26 mouse cellular contexts compared by ENCODE assay signal in the genomic region with DNA sequence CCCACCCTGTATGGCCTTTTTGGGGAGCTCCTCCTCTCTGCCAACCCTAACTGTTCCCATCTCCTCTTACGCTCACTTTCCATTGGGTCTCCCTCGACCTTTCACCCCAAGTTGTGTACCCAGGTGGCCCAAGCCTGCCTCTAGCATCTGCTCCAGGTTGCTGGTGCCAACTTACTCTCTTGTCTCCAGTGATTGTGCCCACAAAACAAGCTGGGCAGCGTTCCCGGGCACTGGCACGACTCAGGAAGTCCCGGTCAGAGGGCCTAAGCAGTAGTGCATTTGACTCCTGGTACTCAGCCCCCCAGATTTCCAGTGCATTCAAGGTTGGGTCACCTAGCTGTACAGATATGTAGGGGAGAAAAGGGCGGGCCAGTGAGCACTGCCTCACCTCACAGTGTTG. TPM values are rescaled to one million over a fixed set of nuclear protein-coding genes. Genes with fewer than 3 reads are reported as not detected.
DNase-seq lines count a peak whose midpoint lies in the region; ATAC-seq and TF ChIP-seq lines count a peak whose summit lies in the region.
"Had no signal": no experiment of that assay in that cellular context is flagged by ENCODE, and none has a peak within 500 bp of the region (broad histone marks: within the 10 kb centered on the region; RNA-seq: fewer than 3 reads in every experiment).

No protein-coding gene starts in this region.

- TF ChIP-seq CTCF in stomach, postnatal 0 days (IDR thresholded peaks at IDR 0.05; ENCODE audit: low read depth) = no peak

- TF ChIP-seq EP300 in stomach, postnatal 0 days (optimal IDR thresholded peaks at IDR 0.05) = no peak

- H3K27me3 ChIP-seq in stomach, postnatal 0 days (ENCODE audit: control insufficient read depth, insufficient read depth, low read length) = no peaks in the 10 kb centered on the region
- H3K27me3 ChIP-seq: embryonic facial prominence, embryonic 15.5 days; forebrain, embryonic 15.5 days; heart, embryonic 13.5 days; hindbrain, embryonic 12.5 days; limb, embryonic 12.5 days had no signal

- no peak overlapping the region for H3K4me2 ChIP-seq in stomach, postnatal 0 days (replicated peaks; ENCODE audit: low read depth)
- H3K4me2 ChIP-seq: embryonic facial prominence, embryonic 15.5 days; forebrain, embryonic 15.5 days; heart, embryonic 13.5 days; hindbrain, embryonic 12.5 days; limb, embryonic 12.5 days; liver, embryonic 11.5 days had no signal

- peaks cover 33% of the 10 kb centered on the region for H3K36me3 ChIP-seq in stomach, postnatal 0 days (ENCODE audit: control insufficient read depth, insufficient read depth, low read length)

- no peak for ATAC-seq in cerebellum, adult (ENCODE audit: insufficient number of reproducible peaks, low FRiP score, low TSS enrichment)
- no peak for ATAC-seq in erythroblast, adult 5-6 weeks (replicated peaks; ENCODE audit: low FRiP score, poor library complexity, severe bottlenecking)
- ATAC-seq in stomach, postnatal 0 days (ENCODE audit: low FRiP score, low TSS enrichment) = no peak
- ATAC-seq: forebrain, embryonic 15.5 days; liver, postnatal 0 days; lung, postnatal 0 days had no signal

- no peak overlapping the region for H3K27ac ChIP-seq in stomach, postnatal 0 days (replicated peaks)
- H3K27ac ChIP-seq: embryonic facial prominence, embryonic 15.5 days; forebrain, embryonic 15.5 days; heart, embryonic 13.5 days; hindbrain, embryonic 12.5 days; kidney, postnatal 0 days; left cerebral cortex, adult 2 months; limb, embryonic 12.5 days; macrophage had no signal

- no peaks in the 10 kb centered on the region for H3K4me1 ChIP-seq in stomach, postnatal 0 days (replicated peaks; ENCODE audit: control insufficient read depth, insufficient read depth)
- H3K4me1 ChIP-seq: embryonic facial prominence, embryonic 15.5 days; forebrain, embryonic 15.5 days; heart, embryonic 13.5 days; hindbrain, embryonic 12.5 days; limb, embryonic 12.5 days had no signal

- DNase-seq in cerebellum, adult 11 months = peak; percentile 62
- DNase-seq in brain, adult 2 months (ENCODE audit: low read depth, low spot score) = peak; percentile 76
- DNase-seq in cerebellum, adult 18-20 months = peak; percentile 64 to 71
- DNase-seq in cerebellum, postnatal 14 days = peak; percentile 82 to 89
- DNase-seq in stomach, postnatal 0 days (ENCODE audit: low spot score) = no peak
- DNase-seq: adrenal gland, adult 2 months; gastrocnemius, postnatal 14 days; heart, adult 18-20 months; heart, postnatal 14 days; kidney, adult 18-20 months; layer of hippocampus, adult 9-11 months; liver, postnatal 0 days; thymus, adult 2 months had no signal

- H3K4me3 ChIP-seq in stomach, postnatal 0 days (ENCODE audit: low read depth, low read length) = no peak overlapping the region
- H3K4me3 ChIP-seq: embryonic facial prominence, embryonic 15.5 days; forebrain, embryonic 15.5 days; heart, embryonic 13.5 days; hindbrain, embryonic 12.5 days; left cerebral cortex, adult 2 months; limb, embryonic 12.5 days had no signal

- no peak overlapping the region for H3K9ac ChIP-seq in stomach, postnatal 0 days (ENCODE audit: low read length)
- H3K9ac ChIP-seq: embryonic facial prominence, embryonic 15.5 days; forebrain, embryonic 15.5 days; heart, embryonic 13.5 days; hindbrain, embryonic 12.5 days; limb, embryonic 12.5 days; liver, postnatal 0 days had no signal

- H3K9me3 ChIP-seq in stomach, postnatal 0 days (ENCODE audit: control insufficient read depth, low read length) = no peaks in the 10 kb centered on the region
- H3K9me3 ChIP-seq: embryonic facial prominence, embryonic 15.5 days; forebrain, embryonic 15.5 days; heart, embryonic 13.5 days; hindbrain, embryonic 12.5 days; limb, embryonic 12.5 days had no signal

- WGBS in stomach, postnatal 0 days = 85% methylated on average over 7 of the region's 7 CpGs

RNA-seq across cellular contexts. Expression of a gene that starts 15.1 kb away (rescaled TPM):
- total RNA-seq in erythroblast, adult 5-6 weeks (2015; ENCODE audit: low replicate concordance) = 19.6 and 51.7 TPM in 2 replicates
- total RNA-seq in erythroblast, adult 5-6 weeks (2017; ENCODE audit: low replicate concordance) = 18.3 and 36.7 TPM in 2 replicates
- polyA plus RNA-seq in stomach, postnatal 0 days (2015; fragmentation: Nextera tagmentation; extraction: Ambion mirVana) = 7.4 and 8.0 TPM in 2 replicates

RNA-seq across cellular contexts. Expression of a gene that starts 18.1 kb away (rescaled TPM):
- 11.5 and 18.8 TPM in 2 replicates for total RNA-seq in erythroblast, adult 5-6 weeks (2015; ENCODE audit: low replicate concordance)
- 5.0 and 16.0 TPM in 2 replicates for total RNA-seq in erythroblast, adult 5-6 weeks (2017; ENCODE audit: low replicate concordance)
- 34.8 and 35.1 TPM in 2 replicates for polyA plus RNA-seq in stomach, postnatal 0 days (2015; fragmentation: Nextera tagmentation; extraction: Ambion mirVana)

RNA-seq across cellular contexts. Expression of a gene that starts 22.6 kb away (rescaled TPM):
- total RNA-seq in erythroblast, adult 5-6 weeks (2015; ENCODE audit: low replicate concordance) = 14.4 and 26.5 TPM in 2 replicates
- total RNA-seq in erythroblast, adult 5-6 weeks (2017; ENCODE audit: low replicate concordance) = 6.4 and 8.9 TPM in 2 replicates
- 11.1 and 11.5 TPM in 2 replicates for polyA plus RNA-seq in stomach, postnatal 0 days (2015; fragmentation: Nextera tagmentation; extraction: Ambion mirVana)

RNA-seq across cellular contexts. Expression of a gene that starts 25.2 kb away (rescaled TPM):
- total RNA-seq in erythroblast, adult 5-6 weeks (2015; ENCODE audit: low replicate concordance) = 0.84 and 8.3 TPM in 2 replicates
- total RNA-seq in erythroblast, adult 5-6 weeks (2017; ENCODE audit: low replicate concordance) = 0.94 TPM in 1 of 2 replicates, not detected in the other
- polyA plus RNA-seq in stomach, postnatal 0 days (2015; fragmentation: Nextera tagmentation; extraction: Ambion mirVana) = 4.9 and 5.8 TPM in 2 replicates

RNA-seq across cellular contexts. Expression of a gene that starts 35.8 kb away (rescaled TPM):
- total RNA-seq in erythroblast, adult 5-6 weeks (2015; ENCODE audit: low replicate concordance) = not detected in 2 replicates
- not detected in 2 replicates for total RNA-seq in erythroblast, adult 5-6 weeks (2017; ENCODE audit: low replicate concordance)
- 2.8 and 3.0 TPM in 2 replicates for polyA plus RNA-seq in stomach, postnatal 0 days (2015; fragmentation: Nextera tagmentation; extraction: Ambion mirVana)
- total RNA-seq: monocyte, adult 5-6 weeks had no signal
- polyA plus RNA-seq: macrophage had no signal
